Mouse (Mus musculus) G1E (cell line): ENCODE measurements around the gene Il2ra. TPM values are rescaled to one million over a fixed set of nuclear protein-coding genes. Genes with fewer than 3 reads are reported as not detected.

Source experiments
- ATAC-seq: 2 replicates; pipeline ENCODE4 v1.8.0; 2016; ENCODE audit warnings: mild to moderate bottlenecking; ENCODE audit not compliant: insufficient number of reproducible peaks, poor library complexity, low FRiP score, severe bottlenecking; ENCODE audit errors: extremely low read depth
- DNase-seq: peaks from one replicate; pipeline ENCODE4 v3.0.0; 2012; ENCODE audit warnings: low spot score
- H3K27me3 ChIP-seq: 2 replicates; pipeline ENCODE4 v1.6.1; 2012; ENCODE audit warnings: mild to moderate bottlenecking, low read length, inconsistent platforms; ENCODE audit not compliant: insufficient read depth
- H3K36me3 ChIP-seq: replicated peaks from 2 replicates; pipeline ENCODE3; 2012; ENCODE audit warnings: mild to moderate bottlenecking, inconsistent platforms
- H3K4me1 ChIP-seq: 2 replicates; pipeline ENCODE4 v1.6.1; 2012; ENCODE audit warnings: low read depth, low read length, inconsistent platforms, mixed read lengths; ENCODE audit not compliant: insufficient read depth
- H3K4me3 ChIP-seq: 2 replicates; pipeline ENCODE4 v1.5.1; 2012; ENCODE audit warnings: low read depth, mild to moderate bottlenecking, inconsistent platforms, low read length, moderate library complexity, mixed read lengths
- H3K9me3 ChIP-seq: replicated peaks from 2 replicates; pipeline ENCODE4 v1.6.1; 2012; ENCODE audit warnings: inconsistent platforms
- CTCF ChIP-seq: IDR thresholded peaks from 2 replicates; pipeline ENCODE4 v1.5.1; 2012; ENCODE audit warnings: low read depth, low read length, inconsistent platforms, mixed read lengths
- GATA1 ChIP-seq: IDR thresholded peaks from 2 replicates; pipeline ENCODE4 v1.6.1; 2012; ENCODE audit warnings: borderline replicate concordance, low read length, inconsistent platforms, mixed read lengths
- GATA2 ChIP-seq: IDR thresholded peaks from 2 replicates; pipeline ENCODE4 v1.6.1; 2012; ENCODE audit warnings: low read depth, low read length, inconsistent platforms, borderline replicate concordance
- POLR2AphosphoS5 ChIP-seq: IDR thresholded peaks from 2 replicates; pipeline ENCODE4 v1.6.1; 2012; ENCODE audit warnings: low read depth, low read length, inconsistent platforms; ENCODE audit not compliant: insufficient replicate concordance
- TAL1 ChIP-seq: conservative IDR thresholded peaks from 2 replicates; pipeline ENCODE4 v1.6.1; 2012; ENCODE audit warnings: low read depth, low read length, inconsistent platforms, mixed read lengths
- polyA plus RNA-seq: library from polyadenylated mRNA; stranded (reverse); fragments of >175 nt; gene quantifications from 2 replicates; pipeline ENCODE4 v1.2.3, GENCODE M21; 2012
- total RNA-seq, 2 experiments: library from RNA; stranded (forward) in 1 of 2; stranded (reverse) in 1 of 2; fragments of 200-1000 nt in 1 of 2; fragments of >200 nt in 1 of 2; fragmentation: Nextera tagmentation in 1 of 2; gene quantifications; 2 replicates each; pipeline ENCODE4 v1.2.3; 2014 to 2017

Il2ra gene
- total and polyA plus RNA-seq, 3 experiments, result 0.44 TPM; not detected in 2

DNA sequence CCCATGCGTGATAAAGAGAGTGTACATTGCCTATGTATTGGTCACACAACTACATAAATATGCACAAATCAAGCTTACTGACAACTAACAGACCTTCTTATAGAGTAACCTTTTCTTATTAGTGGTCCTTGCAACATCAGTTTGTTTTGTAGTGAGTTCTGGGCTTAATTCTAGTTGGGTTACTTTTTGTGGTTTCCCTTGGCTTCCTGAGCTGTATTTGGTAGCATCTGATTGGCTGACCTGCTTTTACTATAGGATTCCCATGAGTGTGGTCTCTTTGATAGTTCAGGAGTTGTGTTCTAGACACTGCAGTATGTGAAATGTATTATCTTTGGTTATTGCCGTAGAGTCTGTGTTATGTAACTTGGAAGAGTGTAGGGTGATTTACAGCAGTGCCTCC, 15.0 kb downstream of the Il2ra start:
- ATAC-seq (no peak), DNase-seq (no peak)
- H3K4me3 ChIP-seq, result no peak overlapping the region
- H3K36me3 ChIP-seq, result no peaks in the 10 kb centered on the region
- H3K27me3 ChIP-seq, result peaks cover 9% of the 10 kb centered on the region
- TF ChIP-seq POLR2AphosphoS5 (no peak), TAL1 (no peak), GATA1 (no peak), GATA2 (no peak), CTCF (no peak)
- H3K4me1 ChIP-seq, result no peaks in the 10 kb centered on the region
- no peaks in the 10 kb centered on the region for H3K9me3 ChIP-seq

DNA sequence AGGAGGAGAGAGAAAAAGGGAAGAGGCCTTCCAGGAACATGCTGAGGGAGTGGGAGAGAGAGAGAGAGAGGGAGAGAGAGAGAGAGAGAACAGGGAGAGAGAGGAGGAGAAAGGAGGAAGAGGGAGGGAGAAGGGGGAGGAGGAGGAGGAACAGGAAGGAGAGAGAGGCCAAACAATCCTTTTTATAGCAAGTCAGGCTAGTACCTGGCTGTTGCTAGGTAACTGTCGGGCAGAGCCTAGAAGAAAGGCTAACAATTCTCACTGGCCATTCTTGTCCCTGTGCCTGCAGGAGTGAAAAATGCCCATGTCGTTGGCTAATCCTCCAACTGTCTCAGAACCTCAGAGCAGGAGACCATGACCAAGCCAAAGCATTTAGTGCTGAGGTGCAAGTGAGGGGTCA, 16.7 kb downstream of the Il2ra start:
- peaks cover 7% of the 10 kb centered on the region; the same call in 1 of the 2 replicates for H3K27me3 ChIP-seq
- DNase-seq (no peak), ATAC-seq (no peak)
- peaks cover 7% of the 10 kb centered on the region; the same call in 1 of the 2 replicates for H3K4me1 ChIP-seq
- no peak overlapping the region for H3K4me3 ChIP-seq
- H3K36me3 ChIP-seq, result no peaks in the 10 kb centered on the region
- H3K9me3 ChIP-seq, result no peaks in the 10 kb centered on the region
- no peak for TF ChIP-seq GATA2
- no peak for TF ChIP-seq TAL1
- TF ChIP-seq POLR2AphosphoS5, result no peak
- no peak for TF ChIP-seq GATA1
- no peak for TF ChIP-seq CTCF

DNA sequence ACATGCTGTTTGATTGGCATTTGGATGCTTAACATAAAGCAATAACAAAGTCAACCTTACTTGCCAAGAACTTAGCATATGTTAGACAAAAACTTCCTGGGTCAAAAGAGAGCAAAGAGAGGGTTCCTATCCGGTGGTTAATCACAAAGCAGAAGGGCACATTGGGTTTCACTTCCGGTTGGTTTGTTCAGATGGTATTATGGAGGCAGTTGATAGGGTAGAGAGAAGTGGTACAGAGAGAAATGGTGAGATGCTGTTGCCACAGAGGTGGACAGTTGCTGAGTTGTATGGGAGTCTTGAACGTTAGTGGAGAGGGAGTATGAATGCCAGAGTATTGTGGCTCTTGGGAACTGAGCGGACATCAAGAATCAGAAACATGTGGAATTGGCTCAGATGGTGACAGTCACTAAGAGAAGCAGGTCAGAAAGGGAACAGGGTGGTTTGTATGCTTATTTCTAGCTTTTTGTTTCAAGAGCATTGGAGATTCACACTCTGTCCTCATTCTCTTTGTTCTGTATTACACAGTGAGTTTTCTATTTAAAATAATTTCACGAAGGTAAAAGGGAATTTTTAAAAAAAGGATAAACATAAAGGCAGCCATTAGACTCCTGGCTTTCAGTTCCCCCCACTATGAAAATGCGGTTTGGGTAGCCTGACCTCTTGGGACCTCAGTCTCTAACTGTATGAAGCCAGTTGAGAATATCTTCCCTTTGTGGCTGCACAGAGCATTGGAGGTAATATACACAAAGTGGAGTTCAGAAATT, 19.7 kb downstream of the Il2ra start:
- no peak overlapping the region for H3K4me3 ChIP-seq
- no peak for ATAC-seq
- H3K9me3 ChIP-seq, result no peaks in the 10 kb centered on the region
- peaks cover 10% of the 10 kb centered on the region; the same call in 1 of the 2 replicates for H3K4me1 ChIP-seq
- no peaks in the 10 kb centered on the region for H3K36me3 ChIP-seq
- TF ChIP-seq CTCF, result no peak
- no peak for TF ChIP-seq POLR2AphosphoS5
- TF ChIP-seq GATA2, result no peak
- TF ChIP-seq GATA1, result no peak
- TF ChIP-seq TAL1, result no peak
- no peak for DNase-seq
- H3K27me3 ChIP-seq, result peaks cover 7% of the 10 kb centered on the region; the same call in 1 of the 2 replicates

DNA sequence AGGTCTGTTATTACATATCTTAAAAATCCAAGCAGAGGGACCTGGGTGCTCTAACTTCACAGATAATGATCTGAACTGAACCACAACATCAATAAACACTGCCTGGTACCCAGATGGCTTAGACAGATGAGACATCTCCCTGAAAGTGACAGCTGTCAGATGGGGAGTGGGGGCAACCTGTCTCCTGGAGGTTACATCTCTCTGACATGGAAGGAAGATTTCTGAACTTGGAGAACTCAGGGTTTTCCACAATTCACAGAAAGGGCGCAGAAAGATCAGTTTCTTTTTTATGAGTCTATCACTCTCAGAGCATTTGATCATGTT, 20.3 kb downstream of the Il2ra start:
- DNase-seq, result no peak
- peaks cover 6% of the 10 kb centered on the region; the same call in 1 of the 2 replicates for H3K27me3 ChIP-seq
- no peaks in the 10 kb centered on the region for H3K36me3 ChIP-seq
- TF ChIP-seq POLR2AphosphoS5 (no peak), GATA2 (no peak), CTCF (no peak), TAL1 (no peak), GATA1 (no peak)
- H3K4me3 ChIP-seq, result no peak overlapping the region
- no peak for ATAC-seq
- H3K4me1 ChIP-seq, result peaks cover 10% of the 10 kb centered on the region; the same call in 1 of the 2 replicates
- no peaks in the 10 kb centered on the region for H3K9me3 ChIP-seq

DNA sequence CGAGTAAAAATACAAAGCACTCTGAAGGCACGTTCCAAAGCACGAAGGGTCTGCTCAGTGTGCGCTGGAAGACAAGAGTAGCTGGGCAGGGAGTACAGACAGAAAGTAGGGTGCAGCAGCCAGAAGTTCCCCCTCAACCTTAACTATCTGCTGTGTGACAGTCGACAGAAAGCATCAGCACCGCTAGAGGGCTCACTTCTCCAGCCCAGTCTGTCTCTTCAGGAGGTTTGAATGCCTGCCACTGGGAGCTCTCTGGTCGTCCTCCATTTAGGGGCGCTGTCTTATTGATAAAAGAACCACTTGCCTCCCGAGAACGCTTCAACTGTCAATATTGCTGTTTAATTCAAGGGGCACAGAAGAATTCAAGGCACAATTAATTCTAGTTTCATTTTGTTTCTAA, 21.4 kb downstream of the Il2ra start:
- peak; percentile 73 for ATAC-seq
- no peaks in the 10 kb centered on the region for H3K9me3 ChIP-seq
- peaks cover 10% of the 10 kb centered on the region; the same call in 1 of the 2 replicates for H3K4me1 ChIP-seq
- H3K27me3 ChIP-seq, result peaks cover 6% of the 10 kb centered on the region; the same call in 1 of the 2 replicates
- H3K36me3 ChIP-seq, result no peaks in the 10 kb centered on the region
- TF ChIP-seq GATA1, result no peak
- TF ChIP-seq CTCF, result peak; percentile 19; the same call in 1 of the 2 replicates
- DNase-seq, result peak; percentile 40
- H3K4me3 ChIP-seq, result no peak overlapping the region

DNA sequence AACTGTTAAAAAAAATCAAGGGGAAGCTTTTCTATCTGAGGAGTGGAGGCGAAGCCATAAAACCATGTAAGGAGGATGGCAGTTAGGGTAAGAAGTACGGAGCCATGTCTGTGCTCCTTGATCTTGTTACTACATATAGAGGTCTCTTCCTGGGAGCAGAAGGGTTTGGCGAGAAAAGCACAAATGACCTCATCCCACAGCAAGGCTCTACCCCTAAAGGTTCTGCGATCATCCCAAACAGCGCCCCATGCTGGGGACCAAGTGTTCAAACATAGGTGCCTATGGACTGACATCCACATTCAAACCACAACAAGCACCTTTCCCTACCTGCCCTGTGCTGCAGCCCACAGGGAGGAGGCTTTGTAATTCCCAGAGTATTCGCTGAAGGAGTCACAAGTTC, 21.8 kb downstream of the Il2ra start:
- peaks cover 10% of the 10 kb centered on the region; the same call in 1 of the 2 replicates for H3K4me1 ChIP-seq
- peaks cover 3% of the 10 kb centered on the region; the same call in 1 of the 2 replicates for H3K27me3 ChIP-seq
- no peak for DNase-seq
- TF ChIP-seq CTCF (no peak), POLR2AphosphoS5 (no peak)
- H3K36me3 ChIP-seq, result no peaks in the 10 kb centered on the region
- no peak overlapping the region for H3K4me3 ChIP-seq
- H3K9me3 ChIP-seq, result no peaks in the 10 kb centered on the region
- no peak for ATAC-seq

DNA sequence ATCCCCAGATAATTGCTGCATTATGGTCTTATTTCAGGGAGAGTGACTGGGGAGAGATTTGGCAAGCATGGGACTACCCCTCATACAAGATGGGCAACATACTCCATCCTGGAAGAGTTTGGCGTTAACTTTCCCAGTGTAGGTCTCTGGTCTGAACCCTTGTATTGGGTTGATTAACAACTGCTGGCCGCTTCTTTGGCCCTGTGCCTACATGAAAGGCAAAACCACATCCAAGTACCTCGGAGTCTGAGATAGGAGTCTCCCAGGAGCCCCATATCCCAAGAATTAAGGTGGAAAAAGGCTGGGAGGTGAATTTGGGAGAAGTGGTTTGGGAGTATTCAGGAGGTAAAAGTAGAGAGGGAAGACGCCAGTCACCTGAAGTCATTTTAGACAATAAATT, 22.2 kb downstream of the Il2ra start:
- ATAC-seq (no peak), DNase-seq (no peak)
- no peaks in the 10 kb centered on the region for H3K9me3 ChIP-seq

More for the DNA sequence above, 22.2 kb downstream of the Il2ra start:
- H3K27me3 ChIP-seq, result no peaks in the 10 kb centered on the region
- peaks cover 10% of the 10 kb centered on the region; the same call in 1 of the 2 replicates for H3K4me1 ChIP-seq
- no peaks in the 10 kb centered on the region for H3K36me3 ChIP-seq
- no peak overlapping the region for H3K4me3 ChIP-seq
- no peak for TF ChIP-seq CTCF
- TF ChIP-seq POLR2AphosphoS5, result no peak
